In genomic region chr3:19410938-19411515, GRCm38 (mm10) we compare ENCODE assay signal across 11 mouse cellular contexts.
A peak's percentile ranks its signal among the peaks of the same experiment; 100 is the strongest.
DNase-seq lines count a peak whose midpoint lies in the region; ATAC-seq and TF ChIP-seq lines count a peak whose summit lies in the region.
"Had no signal": no experiment of that assay in that cellular context is flagged by ENCODE, and none has a peak within 500 bp of the region (broad histone marks: within the 10 kb centered on the region; RNA-seq: fewer than 3 reads in every experiment).

No protein-coding gene starts in this region.

- no peak overlapping the region for H3K4me2 ChIP-seq in hindbrain, postnatal 0 days (ENCODE audit: low read depth, low read length)
- no peak overlapping the region for H3K4me2 ChIP-seq in hindbrain, embryonic 11.5 days (replicated peaks; ENCODE audit: low read depth, low read length)
- no peak overlapping the region for H3K4me2 ChIP-seq in lung, embryonic 14.5 days
- no peak overlapping the region for H3K4me2 ChIP-seq in forebrain, embryonic 14.5 days (ENCODE audit: low read length)
- H3K4me2 ChIP-seq: kidney, embryonic 15.5 days; liver, embryonic 12.5 days had no signal

- peak; percentile 32 for DNase-seq in hindbrain, postnatal 0 days (ENCODE audit: low spot score)
- DNase-seq in hindbrain, embryonic 11.5 days (ENCODE audit: low spot score) = no peak
- DNase-seq in NIH3T3 (ENCODE audit: low read depth) = peak; percentile 74
- peak; percentile 76 for DNase-seq in lung, embryonic 14.5 days
- peak; percentile 64 for DNase-seq in splenic B cell, adult 2 months (ENCODE audit: low read depth, low spot score)
- DNase-seq in adrenal gland, postnatal 36 days = no peak
- DNase-seq in urinary bladder, postnatal 10 days (ENCODE audit: low spot score) = no peak
- no peak for DNase-seq in forebrain, embryonic 14.5 days (ENCODE audit: low spot score)
- DNase-seq: cerebellum, adult 11-12 months had no signal

- no peak overlapping the region for H3K4me3 ChIP-seq in hindbrain, postnatal 0 days (ENCODE audit: low read length)
- H3K4me3 ChIP-seq in hindbrain, embryonic 11.5 days (ENCODE audit: low read depth, low read length) = no peak overlapping the region
- H3K4me3 ChIP-seq in lung, embryonic 14.5 days (ENCODE audit: low read depth, low read length) = no peak overlapping the region
- no peak overlapping the region for H3K4me3 ChIP-seq in forebrain, embryonic 14.5 days (ENCODE audit: low read depth, low read length)
- H3K4me3 ChIP-seq: kidney, embryonic 15.5 days; liver, embryonic 12.5 days had no signal

- ATAC-seq in hindbrain, postnatal 0 days = no peak
- ATAC-seq in hindbrain, embryonic 11.5 days (ENCODE audit: low FRiP score) = no peak
- no peak for ATAC-seq in lung, embryonic 14.5 days (ENCODE audit: insufficient read depth)
- ATAC-seq in forebrain, embryonic 14.5 days = no peak
- ATAC-seq: liver, embryonic 12.5 days had no signal

- H3K36me3 ChIP-seq in hindbrain, postnatal 0 days (ENCODE audit: insufficient read depth, low read length) = no peaks in the 10 kb centered on the region
- no peaks in the 10 kb centered on the region for H3K36me3 ChIP-seq in hindbrain, embryonic 11.5 days (ENCODE audit: control insufficient read depth, insufficient read depth, low read length)
- H3K36me3 ChIP-seq in lung, embryonic 14.5 days (ENCODE audit: insufficient read depth) = no peaks in the 10 kb centered on the region
- no peaks in the 10 kb centered on the region for H3K36me3 ChIP-seq in splenic B cell, adult 2 months (ENCODE audit: control insufficient read depth, insufficient read depth, low read length, poor library complexity, severe bottlenecking)
- no peaks in the 10 kb centered on the region for H3K36me3 ChIP-seq in forebrain, embryonic 14.5 days (ENCODE audit: control insufficient read depth, insufficient read depth, low read length)
- H3K36me3 ChIP-seq: kidney, embryonic 15.5 days; liver, embryonic 12.5 days had no signal

- no peak overlapping the region for H3K9ac ChIP-seq in hindbrain, postnatal 0 days (replicated peaks; ENCODE audit: low read length)
- H3K9ac ChIP-seq in hindbrain, embryonic 11.5 days (ENCODE audit: low read depth, low read length) = no peak overlapping the region
- H3K9ac ChIP-seq in lung, embryonic 14.5 days = no peak overlapping the region
- no peak overlapping the region for H3K9ac ChIP-seq in forebrain, embryonic 14.5 days (ENCODE audit: low read length)
- H3K9ac ChIP-seq: kidney, embryonic 15.5 days; liver, embryonic 12.5 days had no signal

- H3K4me1 ChIP-seq in hindbrain, postnatal 0 days (ENCODE audit: insufficient read depth, low read length) = 0 out of 2 replicates have a peak, but pooled peaks cover 6% of the 10 kb centered on the region
- no peaks in the 10 kb centered on the region for H3K4me1 ChIP-seq in hindbrain, embryonic 11.5 days (replicated peaks; ENCODE audit: control insufficient read depth, insufficient read depth, low read length)
- 0 out of 2 replicates have a peak, but pooled peaks cover 4% of the 10 kb centered on the region for H3K4me1 ChIP-seq in lung, embryonic 14.5 days (ENCODE audit: insufficient read depth)
- no peaks in the 10 kb centered on the region; the same call in 1 of the 2 replicates for H3K4me1 ChIP-seq in forebrain, embryonic 14.5 days (ENCODE audit: control insufficient read depth, insufficient read depth, low read length)
- H3K4me1 ChIP-seq: kidney, embryonic 15.5 days; liver, embryonic 12.5 days had no signal

- TF ChIP-seq CTCF in hindbrain, postnatal 0 days (IDR thresholded peaks at IDR 0.05; ENCODE audit: low read depth) = 0 out of 2 replicates have a peak, but pooled peaks have one; percentile 11
- TF ChIP-seq CTCF in lung, embryonic 14.5 days (IDR thresholded peaks at IDR 0.05; ENCODE audit: low read depth) = no peak

- H3K9me3 ChIP-seq in hindbrain, postnatal 0 days (ENCODE audit: low read length) = no peaks in the 10 kb centered on the region
- no peaks in the 10 kb centered on the region for H3K9me3 ChIP-seq in hindbrain, embryonic 11.5 days (ENCODE audit: control insufficient read depth, low read length)
- H3K9me3 ChIP-seq in lung, embryonic 14.5 days (ENCODE audit: low read depth, low read length) = no peaks in the 10 kb centered on the region
- no peaks in the 10 kb centered on the region for H3K9me3 ChIP-seq in forebrain, embryonic 14.5 days (replicated peaks; ENCODE audit: control insufficient read depth, low read length)
- H3K9me3 ChIP-seq: kidney, embryonic 15.5 days; liver, embryonic 12.5 days had no signal

- no peak overlapping the region for H3K27ac ChIP-seq in hindbrain, postnatal 0 days
- H3K27ac ChIP-seq in hindbrain, embryonic 11.5 days (ENCODE audit: low read depth, low read length) = no peak overlapping the region
- no peak overlapping the region for H3K27ac ChIP-seq in lung, embryonic 14.5 days (ENCODE audit: low read depth)
- no peak overlapping the region for H3K27ac ChIP-seq in forebrain, embryonic 14.5 days (ENCODE audit: low read depth, low read length)
- H3K27ac ChIP-seq: kidney, embryonic 15.5 days; liver, embryonic 12.5 days had no signal

- WGBS in hindbrain, postnatal 0 days = 39% methylated on average over 3 of the region's 3 CpGs
- 68% methylated on average over 3 of the region's 3 CpGs for WGBS in hindbrain, embryonic 11.5 days
- 13% methylated on average over 3 of the region's 3 CpGs for WGBS in lung, embryonic 14.5 days
- WGBS in forebrain, embryonic 14.5 days = 58% methylated on average over 3 of the region's 3 CpGs

- H3K27me3 ChIP-seq in hindbrain, postnatal 0 days (ENCODE audit: insufficient read depth, low read length) = no peaks in the 10 kb centered on the region
- H3K27me3 ChIP-seq in hindbrain, embryonic 11.5 days (ENCODE audit: control insufficient read depth, insufficient read depth, low read length) = no peaks in the 10 kb centered on the region
- H3K27me3 ChIP-seq in lung, embryonic 14.5 days (ENCODE audit: insufficient read depth, low read length) = no peaks in the 10 kb centered on the region
- no peaks in the 10 kb centered on the region for H3K27me3 ChIP-seq in splenic B cell, adult 2 months (ENCODE audit: control insufficient read depth, insufficient read depth, low read length, poor library complexity, severe bottlenecking)
- no peaks in the 10 kb centered on the region for H3K27me3 ChIP-seq in forebrain, embryonic 14.5 days (replicated peaks; ENCODE audit: control insufficient read depth, insufficient read depth, low read length)
- H3K27me3 ChIP-seq: kidney, embryonic 15.5 days; liver, embryonic 12.5 days had no signal

Comparison
In these comparisons a context has a peak if more than half of its experiments do, and no peak if none do; other contexts are left out.
1. DNase-seq: peak in hindbrain, postnatal 0 days (single experiment), NIH3T3 (single experiment), lung, embryonic 14.5 days (single experiment) and splenic B cell, adult 2 months (single experiment); none in hindbrain, embryonic 11.5 days (single experiment), adrenal gland, postnatal 36 days (0 of 2), urinary bladder, postnatal 10 days (single experiment) and forebrain, embryonic 14.5 days (single experiment).